Mouse (Mus musculus): Measurements from ENCODE around the gene Cd38.

DNA sequence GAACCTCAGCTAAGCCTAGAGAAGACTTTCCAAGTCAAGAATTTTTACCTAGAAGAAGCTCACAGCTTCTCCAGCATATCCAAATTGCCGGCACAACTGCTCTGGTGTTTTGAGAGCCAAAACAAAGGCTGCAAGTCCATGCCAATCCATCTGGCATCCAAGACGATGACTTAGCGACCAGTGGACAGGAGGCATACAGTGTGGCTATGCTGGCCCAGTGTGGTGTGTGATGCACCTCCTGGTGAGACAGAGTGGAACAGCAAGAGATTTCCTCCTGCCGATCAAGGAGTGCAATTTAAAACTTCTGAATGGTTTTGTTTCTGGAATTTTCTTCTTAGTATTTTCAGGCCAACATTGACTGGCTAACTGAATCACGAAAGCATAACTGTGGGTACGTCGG, 31.8 kb upstream of the Cd38 start:
- TF ChIP-seq POLR2A (IDR thresholded peaks at IDR 0.05; ENCODE audit: control insufficient read depth, low read depth, low read length) = no peak
- TF ChIP-seq CTCF (IDR thresholded peaks at IDR 0.05; ENCODE audit: control insufficient read depth, insufficient read depth, insufficient replicate concordance, low read depth, low read length) = no peak; the same call in 1 of the 2 replicates

Data from testis, adult 2 months (tissue).